Mouse (Mus musculus) heart, embryonic 13.5 days (tissue): Measurements from ENCODE around the gene Igsf11. TPM values are rescaled to one million over a fixed set of nuclear protein-coding genes. Genes with fewer than 3 reads are reported as not detected.
A peak's percentile ranks its signal among the peaks of the same experiment; 100 is the strongest.

Source experiments
- ATAC-seq: fragments of 200-750 bp; cut with Nextera tagmentation; 2 replicates; pipeline ENCODE4 v1.8.0; 2017; ENCODE audit warnings: moderate TSS enrichment; ENCODE audit not compliant: insufficient number of reproducible peaks, low FRiP score, low TSS enrichment; ENCODE audit errors: extremely low read depth
- H3K27ac ChIP-seq: fragments of 300-500 bp; sonication (generic); replicated peaks from 2 replicates; pipeline ENCODE4 v1.5.1; 2015; ENCODE audit warnings: moderate library complexity, mild to moderate bottlenecking, inconsistent platforms
- H3K27me3 ChIP-seq: fragments of 300-500 bp; sonication (generic); replicated peaks from 2 replicates; pipeline ENCODE4 v1.6.1; 2015; ENCODE audit warnings: mild to moderate bottlenecking, inconsistent platforms
- H3K36me3 ChIP-seq: fragments of 300-500 bp; sonication (generic); 2 replicates; pipeline ENCODE4 v1.6.1; 2015; ENCODE audit warnings: mild to moderate bottlenecking, inconsistent platforms
- H3K4me1 ChIP-seq: fragments of 300-500 bp; sonication (generic); 2 replicates; pipeline ENCODE4 v1.6.1; 2015; ENCODE audit warnings: inconsistent platforms
- H3K4me2 ChIP-seq: fragments of 300-500 bp; sonication (generic); 2 replicates; pipeline ENCODE4 v1.6.1; 2015; ENCODE audit warnings: inconsistent platforms, mild to moderate bottlenecking, moderate library complexity
- H3K4me3 ChIP-seq: fragments of 300-500 bp; sonication (generic); 2 replicates; pipeline ENCODE4 v1.5.1; 2015; ENCODE audit warnings: moderate library complexity, mild to moderate bottlenecking, inconsistent platforms
- H3K9ac ChIP-seq: fragments of 300-500 bp; sonication (generic); 2 replicates; pipeline ENCODE4 v1.6.1; 2015; ENCODE audit warnings: inconsistent platforms, mild to moderate bottlenecking, moderate library complexity
- H3K9me3 ChIP-seq: fragments of 300-500 bp; sonication (generic); 2 replicates; pipeline ENCODE4 v1.6.1; 2016; ENCODE audit warnings: inconsistent platforms
- WGBS: fragments of 180-500 bp; shearing (Covaris S2); methylation state at CpG from one replicate; pipeline ENCODE4 v1.1.7; 2015; ENCODE audit warnings: mixed read lengths; 5-methylcytosine and 5-hydroxymethylcytosine counted together
- polyA plus RNA-seq: library from polyadenylated mRNA; unstranded; fragments of >200 nt; fragmentation: Nextera tagmentation; extraction: Ambion mirVana; gene quantifications from 2 replicates; pipeline ENCODE4 v1.2.1, GENCODE M21; 2015

Igsf11 gene
- 0.27 and 0.28 TPM in 2 replicates for polyA plus RNA-seq

DNA sequence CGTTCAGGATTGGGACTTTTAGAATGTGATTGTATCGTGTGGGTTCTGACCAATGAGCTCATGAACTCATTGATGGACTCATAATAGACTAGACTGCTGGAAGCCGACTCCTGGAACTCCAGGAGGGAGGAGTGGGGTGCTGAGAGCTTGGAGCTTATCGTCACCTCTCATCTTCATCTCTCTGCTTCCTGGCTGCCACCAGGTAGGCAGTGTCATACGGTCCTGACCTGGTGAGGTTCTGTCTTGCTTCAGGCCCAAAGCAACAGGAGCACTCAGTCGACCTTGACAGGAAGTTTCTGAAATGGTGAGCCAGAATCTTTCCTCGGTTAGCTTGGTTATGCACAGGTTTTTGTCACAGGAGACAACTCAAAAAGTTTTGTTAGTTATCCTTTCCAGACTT, at the start of gene Igsf11:
TSS of gene Igsf11 (plus strand) at position 301 of the 400 bp plus-strand sequence.
- no peak within 1 kb of the TSS for H3K9ac ChIP-seq
- no peak within 1 kb of the TSS for H3K4me2 ChIP-seq
- WGBS: 77% methylated on average over 7 of the region's 7 CpGs

DNA sequence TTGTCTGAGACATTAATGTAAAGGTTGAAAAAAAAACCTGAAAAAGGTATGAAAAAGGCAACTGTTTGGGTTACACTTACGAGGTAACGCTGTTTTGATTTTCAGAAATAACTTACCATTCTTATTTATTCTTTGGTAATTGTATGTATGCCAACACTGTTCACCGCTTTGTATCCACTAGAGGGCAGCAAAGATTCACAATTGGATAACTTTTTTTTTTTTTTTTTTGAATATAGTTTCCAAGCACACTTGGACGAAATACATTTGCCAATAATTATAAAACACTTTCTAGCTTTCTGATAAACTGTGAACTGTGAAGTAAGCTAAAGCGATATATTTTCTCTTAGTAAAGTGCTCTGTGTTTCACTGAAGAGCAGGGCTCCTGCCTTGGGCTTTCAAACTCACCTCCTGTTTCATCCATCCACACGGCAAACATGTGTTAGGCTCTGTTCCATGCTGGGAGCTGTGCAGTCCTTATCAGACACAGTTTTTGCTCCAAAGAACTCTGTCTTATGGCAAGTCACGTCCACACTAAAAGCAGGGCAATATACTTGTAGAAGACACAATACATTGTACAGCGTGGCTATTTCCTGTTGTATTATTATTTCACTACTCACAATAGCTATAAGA, 34.2 kb upstream of the Igsf11 start:
- ATAC-seq: no peak
- Histone ChIP-seq H3K4me1 (peaks cover 3% of the 10 kb centered on the region; the same call in 1 of the 2 replicates), H3K27ac (no peak overlapping the region), H3K9me3 (no peaks in the 10 kb centered on the region), H3K4me2 (peak overlapping the region; percentile 44), H3K4me3 (no peak overlapping the region), H3K9ac (no peak overlapping the region), H3K36me3 (no peaks in the 10 kb centered on the region), H3K27me3 (no peaks in the 10 kb centered on the region; the same call in 1 of the 2 replicates)
- 22% methylated on average over 8 of the region's 8 CpGs for WGBS

More for the DNA sequence above, at the start of gene Igsf11:
- Histone ChIP-seq H3K9me3 (no peaks in the 10 kb centered on the region), H3K27ac (no peak within 1 kb of the TSS), H3K4me3 (no peak within 1 kb of the TSS), H3K36me3 (no peaks in the 10 kb centered on the region), H3K27me3 (no peaks in the 10 kb centered on the region), H3K4me1 (no peaks in the 10 kb centered on the region)
- no peak for ATAC-seq

DNA sequence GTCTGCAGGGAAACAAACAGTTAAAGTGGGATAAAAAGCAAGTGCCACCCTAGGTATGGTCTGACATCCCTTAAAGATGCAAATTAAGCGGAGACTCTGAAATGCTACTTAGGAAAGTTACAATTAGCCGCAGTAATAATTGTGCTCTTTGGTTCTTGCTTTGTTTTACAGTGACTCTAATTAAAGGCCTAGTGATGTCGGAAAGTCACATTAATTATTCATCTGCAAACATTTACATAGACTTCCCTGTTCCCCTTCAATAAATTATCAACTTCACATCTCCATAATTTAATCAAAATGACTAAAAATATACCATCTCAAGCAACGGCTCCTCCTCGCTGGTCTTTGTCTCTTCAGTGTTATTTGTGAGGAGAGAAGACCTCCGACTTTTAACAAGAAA, 31.9 kb upstream of the Igsf11 start:
- H3K4me2 ChIP-seq: no peak overlapping the region
- H3K4me3 ChIP-seq: no peak overlapping the region
- H3K27ac ChIP-seq: no peak overlapping the region

DNA sequence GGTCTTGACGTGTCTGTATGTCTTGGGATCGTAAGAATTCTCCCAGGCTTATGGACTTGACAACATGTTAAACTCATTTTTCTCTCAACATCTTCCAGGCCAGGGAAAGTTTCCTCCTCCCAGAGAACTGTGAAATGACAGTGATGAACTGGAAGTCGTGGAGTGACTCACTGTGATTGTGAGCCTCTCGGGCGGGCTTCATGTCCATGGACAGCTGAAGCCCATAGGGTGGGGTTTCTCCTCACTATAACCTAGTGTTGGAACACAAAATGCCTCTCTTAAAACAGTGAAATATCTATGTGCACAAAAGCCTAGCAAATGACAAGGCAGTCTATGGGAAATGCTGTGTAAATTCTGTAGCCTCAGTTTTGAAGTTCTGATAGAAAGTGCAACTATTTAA, 28.1 kb upstream of the Igsf11 start:
- WGBS: 56% methylated on average over 5 of the region's 5 CpGs
- Histone ChIP-seq H3K36me3 (no peaks in the 10 kb centered on the region), H3K4me2 (no peak overlapping the region), H3K4me1 (0 out of 2 replicates have a peak, but pooled peaks cover 6% of the 10 kb centered on the region), H3K4me3 (no peak overlapping the region), H3K27me3 (no peaks in the 10 kb centered on the region), H3K9ac (no peak overlapping the region), H3K9me3 (peaks cover 8% of the 10 kb centered on the region), H3K27ac (no peak overlapping the region)
- ATAC-seq: no peak

More for the DNA sequence above, 31.9 kb upstream of the Igsf11 start:
- ATAC-seq: no peak
- no peaks in the 10 kb centered on the region for H3K9me3 ChIP-seq
- no peaks in the 10 kb centered on the region for H3K36me3 ChIP-seq
- peaks cover 10% of the 10 kb centered on the region; the same call in 1 of the 2 replicates for H3K4me1 ChIP-seq
- WGBS: 76% methylated on average over 6 of the region's 6 CpGs
- H3K27me3 ChIP-seq: no peaks in the 10 kb centered on the region; the same call in 1 of the 2 replicates
- H3K9ac ChIP-seq: no peak overlapping the region

DNA sequence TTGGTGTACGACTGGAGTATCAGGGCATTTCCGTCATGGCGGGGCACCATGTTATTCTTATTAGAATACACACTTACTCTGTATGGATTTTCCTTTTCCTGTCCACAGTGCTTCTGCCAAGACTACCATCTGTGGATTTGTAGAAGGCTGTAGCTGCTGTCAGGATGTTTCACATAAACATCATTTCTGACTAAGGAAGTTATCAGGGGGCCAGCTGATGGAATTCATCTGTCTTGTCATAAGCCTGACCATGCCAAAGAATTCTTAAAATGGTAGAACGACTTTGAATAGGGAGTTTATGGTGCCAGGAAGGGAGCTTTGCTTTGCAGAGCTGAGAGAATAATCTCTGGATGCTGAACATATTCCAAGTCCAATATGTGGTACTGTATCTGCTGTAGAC, 19.2 kb upstream of the Igsf11 start:
- H3K27me3 ChIP-seq: no peaks in the 10 kb centered on the region
- WGBS: 71% methylated on average over 4 of the region's 4 CpGs
- no peaks in the 10 kb centered on the region for H3K36me3 ChIP-seq
- no peak overlapping the region for H3K4me2 ChIP-seq
- H3K27ac ChIP-seq: no peak overlapping the region
- ATAC-seq: no peak
- H3K4me1 ChIP-seq: no peaks in the 10 kb centered on the region
- no peak overlapping the region for H3K4me3 ChIP-seq
- no peaks in the 10 kb centered on the region for H3K9me3 ChIP-seq
- H3K9ac ChIP-seq: no peak overlapping the region

DNA sequence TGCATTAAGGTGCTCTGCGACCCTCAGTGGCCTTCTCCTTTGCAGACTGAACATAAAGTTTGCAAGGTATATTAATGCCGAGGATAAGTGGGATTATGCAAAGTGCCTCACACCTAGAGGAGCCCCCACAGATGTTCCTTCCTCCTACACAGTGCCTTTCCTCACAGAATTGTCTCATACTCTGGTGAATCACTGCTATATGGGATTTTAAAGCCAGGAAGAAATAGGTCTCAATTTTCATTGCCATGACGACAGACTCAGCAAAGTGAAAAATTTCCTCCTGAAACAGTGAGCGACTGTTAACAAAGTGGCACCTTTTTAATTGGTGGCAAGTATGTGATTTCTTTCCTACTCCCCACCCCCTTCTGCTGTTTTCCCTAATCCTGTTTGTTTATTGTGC, 18.0 kb upstream of the Igsf11 start:
- no peak overlapping the region for H3K27ac ChIP-seq
- H3K4me1 ChIP-seq: no peaks in the 10 kb centered on the region
- 28% methylated on average over 4 of the region's 4 CpGs for WGBS

DNA sequence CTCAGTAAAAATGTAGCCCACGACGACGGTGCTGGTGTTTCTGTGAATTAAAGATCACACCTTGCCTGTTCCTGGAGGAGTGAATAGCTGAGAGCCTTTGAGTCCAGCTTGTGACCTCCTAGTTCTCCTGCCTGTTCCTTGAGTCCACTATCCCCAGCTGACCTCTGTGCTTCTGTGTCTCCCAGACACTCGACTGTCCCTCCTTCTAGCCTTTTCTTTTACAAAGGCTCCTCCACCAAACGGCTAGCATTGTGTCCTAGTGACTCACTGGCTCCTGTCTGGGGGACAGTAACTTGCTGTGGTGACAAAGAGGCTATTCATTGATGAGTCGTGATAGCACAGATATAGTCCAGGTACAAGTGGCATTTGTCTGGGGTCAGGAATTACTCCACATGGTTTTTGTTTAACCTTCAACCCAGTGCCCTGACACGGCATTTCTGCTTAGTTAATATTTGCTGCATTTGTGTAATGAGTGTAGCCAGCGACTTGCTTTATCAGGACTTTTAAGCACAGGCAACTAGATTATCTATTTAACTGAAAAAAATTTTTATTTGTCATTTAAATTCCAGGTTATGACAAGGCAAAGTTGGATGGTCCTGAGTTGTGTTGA, 6.5 kb downstream of the Igsf11 start:
- H3K4me3 ChIP-seq: no peak overlapping the region
- no peaks in the 10 kb centered on the region for H3K36me3 ChIP-seq
- H3K9ac ChIP-seq: no peak overlapping the region
- H3K9me3 ChIP-seq: no peaks in the 10 kb centered on the region
- WGBS: 38% methylated on average over 8 of the region's 8 CpGs
- peaks cover 33% of the 10 kb centered on the region for H3K27me3 ChIP-seq
- no peak overlapping the region for H3K4me2 ChIP-seq
- no peak overlapping the region for H3K27ac ChIP-seq
- no peaks in the 10 kb centered on the region for H3K4me1 ChIP-seq
- no peak for ATAC-seq

More for the DNA sequence above, 18.0 kb upstream of the Igsf11 start:
- no peaks in the 10 kb centered on the region for H3K9me3 ChIP-seq
- ATAC-seq: no peak
- no peak overlapping the region for H3K9ac ChIP-seq
- H3K4me2 ChIP-seq: no peak overlapping the region
- H3K27me3 ChIP-seq: no peaks in the 10 kb centered on the region
- H3K36me3 ChIP-seq: no peaks in the 10 kb centered on the region
- no peak overlapping the region for H3K4me3 ChIP-seq

DNA sequence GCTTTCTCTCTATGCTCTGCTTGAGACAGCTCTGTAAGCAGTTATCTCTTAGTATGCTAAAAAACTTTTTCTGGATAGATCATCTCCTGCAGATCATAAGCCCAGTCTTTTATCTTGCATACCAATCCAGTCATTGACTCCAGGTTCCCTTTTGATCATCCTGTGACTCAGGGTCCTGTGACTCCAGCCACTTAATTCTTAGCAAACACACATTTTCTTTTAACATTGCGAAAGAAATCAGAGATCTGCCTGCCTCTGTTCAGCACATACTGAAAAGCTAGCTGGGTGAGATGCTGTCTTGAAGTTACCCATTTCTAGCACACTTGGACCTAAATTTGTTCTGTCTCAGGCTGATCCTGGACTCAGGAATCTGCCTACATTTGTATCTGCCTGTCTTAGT, 7.6 kb downstream of the Igsf11 start:
- no peak overlapping the region for H3K27ac ChIP-seq
- H3K9me3 ChIP-seq: no peaks in the 10 kb centered on the region
- no peaks in the 10 kb centered on the region for H3K36me3 ChIP-seq
- peaks cover 44% of the 10 kb centered on the region for H3K27me3 ChIP-seq
- H3K4me1 ChIP-seq: no peaks in the 10 kb centered on the region
- no peak for ATAC-seq
- H3K9ac ChIP-seq: no peak overlapping the region
- H3K4me2 ChIP-seq: no peak overlapping the region
- 81% methylated on average over 1 of the region's 1 CpGs for WGBS
- no peak overlapping the region for H3K4me3 ChIP-seq

DNA sequence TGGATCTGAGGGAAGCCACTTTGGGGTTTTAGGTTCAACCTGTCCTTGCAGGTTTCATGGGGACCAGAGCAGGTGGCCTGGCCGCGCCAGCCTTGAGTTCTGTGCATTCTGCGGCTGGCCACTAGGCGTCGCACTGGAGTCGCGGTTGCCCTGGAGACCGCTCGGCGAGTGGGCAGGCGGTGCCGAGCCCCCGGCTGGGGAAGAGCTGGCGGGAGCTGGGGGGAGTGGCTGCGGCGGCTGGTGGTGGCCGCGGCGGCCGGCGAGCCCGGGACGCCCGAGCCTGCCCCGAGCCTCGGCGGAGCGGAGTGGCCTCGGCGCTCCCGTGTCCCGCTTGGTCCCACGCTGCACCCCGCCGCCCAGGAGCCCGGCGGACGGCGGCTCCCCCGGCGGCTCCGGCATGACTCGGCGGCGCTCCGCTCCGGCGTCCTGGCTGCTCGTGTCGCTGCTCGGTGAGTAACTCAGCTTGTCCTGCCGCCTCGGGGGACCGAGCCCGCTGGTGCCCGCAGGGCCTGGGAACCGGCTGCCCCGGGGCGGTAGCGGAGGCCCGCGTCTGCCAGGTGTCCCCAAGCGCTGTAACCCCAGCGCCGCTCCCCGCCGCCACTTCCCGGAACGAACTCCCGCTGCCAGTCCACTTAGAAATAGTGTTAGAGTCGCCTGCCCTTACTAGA, 9.8 kb downstream of the Igsf11 start:
- Histone ChIP-seq H3K36me3 (no peaks in the 10 kb centered on the region), H3K9ac (peak overlapping the region; percentile 85), H3K27me3 (peaks cover 65% of the 10 kb centered on the region), H3K4me3 (peak overlapping the region; percentile 73), H3K4me1 (no peaks in the 10 kb centered on the region), H3K27ac (no peak overlapping the region), H3K9me3 (no peaks in the 10 kb centered on the region), H3K4me2 (peak overlapping the region; percentile 94)
- peak; percentile 90 for ATAC-seq
- under 1% methylated on average over 56 of the region's 71 CpGs for WGBS

DNA sequence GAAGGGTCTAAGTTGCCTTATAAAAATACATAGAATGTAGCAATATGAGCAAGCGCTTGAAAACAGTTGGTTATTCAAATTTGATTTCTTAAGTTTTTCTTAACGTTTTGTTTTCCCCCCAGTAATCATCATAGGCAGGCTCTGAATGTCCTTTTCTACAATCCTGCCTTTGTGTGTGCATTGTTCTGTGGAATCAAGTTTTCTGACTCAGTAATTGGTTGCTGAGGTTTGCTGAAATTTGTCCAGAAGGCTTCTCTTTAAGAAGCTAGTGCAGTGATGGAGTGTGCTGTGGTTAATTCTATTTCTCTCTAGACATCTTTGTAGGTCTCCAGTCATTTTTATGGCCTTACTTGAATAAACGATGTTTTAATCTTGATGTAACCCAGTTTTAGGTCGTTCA, 10.5 kb downstream of the Igsf11 start:
- WGBS: 45% methylated on average over 4 of the region's 4 CpGs
- Histone ChIP-seq H3K27me3 (peaks cover 66% of the 10 kb centered on the region), H3K4me1 (no peaks in the 10 kb centered on the region), H3K4me2 (peak overlapping the region; percentile 94), H3K27ac (no peak overlapping the region), H3K4me3 (peak overlapping the region; percentile 73; the same call in 1 of the 2 replicates), H3K9ac (no peak overlapping the region), H3K36me3 (no peaks in the 10 kb centered on the region), H3K9me3 (no peaks in the 10 kb centered on the region)
- ATAC-seq: no peak

DNA sequence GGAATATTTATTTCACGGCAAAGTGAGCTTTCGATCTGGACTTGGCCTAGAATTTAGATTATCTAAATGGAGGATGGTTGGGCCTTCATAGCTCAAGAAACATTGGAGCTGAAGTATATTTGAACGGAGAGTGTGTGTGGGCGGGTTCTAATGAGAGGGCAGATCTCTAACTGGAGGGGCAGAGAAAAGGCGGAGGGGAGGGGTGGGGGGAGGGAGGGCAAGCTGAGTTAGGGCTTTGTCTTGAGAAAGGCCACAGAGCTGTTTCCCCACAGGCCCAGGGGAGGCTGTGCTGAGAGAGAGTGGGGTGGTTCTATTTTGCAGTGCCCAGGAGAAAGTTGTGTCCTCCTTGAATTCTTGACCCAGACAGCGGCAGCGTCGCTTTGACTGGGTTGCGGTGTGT, 11.7 kb downstream of the Igsf11 start:
- Histone ChIP-seq H3K4me1 (no peaks in the 10 kb centered on the region), H3K9me3 (no peaks in the 10 kb centered on the region), H3K27ac (no peak overlapping the region), H3K4me3 (no peak overlapping the region), H3K4me2 (no peak overlapping the region), H3K36me3 (no peaks in the 10 kb centered on the region), H3K9ac (no peak overlapping the region), H3K27me3 (peaks cover 55% of the 10 kb centered on the region)
- 75% methylated on average over 9 of the region's 9 CpGs for WGBS
- no peak for ATAC-seq
